Mouse (Mus musculus) megakaryocyte progenitor cell, adult 5-6 weeks (primary cell): ENCODE measurements at regions not wholly inside any gene's neighbourhood (a gene's known extent, or its start where the extent isn't known, plus 50 kb on each side); places are given as distances from the start of the nearest gene placed in this dataset.

ENCODE experiments used
- ATAC-seq: replicated peaks from 2 replicates; pipeline ENCODE4 v1.8.0; 2016; ENCODE audit warnings: mild to moderate bottlenecking, moderate TSS enrichment, inconsistent platforms; ENCODE audit not compliant: poor library complexity

DNA sequence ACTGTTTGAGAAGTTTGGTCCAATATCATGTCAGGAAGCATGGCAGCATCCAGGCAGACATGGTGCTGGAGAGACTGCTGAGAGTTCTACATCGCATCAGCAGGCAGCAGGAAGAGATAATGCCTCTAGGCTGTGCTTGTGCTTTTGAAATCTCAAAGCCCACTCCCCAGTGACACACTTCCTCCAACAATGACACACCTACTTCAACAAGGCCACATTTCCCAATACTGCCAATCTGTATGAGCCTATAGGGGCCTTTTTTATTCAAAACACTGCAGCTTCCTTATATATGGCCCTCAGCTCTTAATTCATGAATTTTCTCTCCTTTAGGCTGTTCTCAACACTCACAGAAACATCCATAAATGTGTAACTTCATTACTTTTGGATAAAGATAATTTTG lies 97.4 kb upstream of the Inhba start:
- peak; percentile 52 for ATAC-seq

DNA sequence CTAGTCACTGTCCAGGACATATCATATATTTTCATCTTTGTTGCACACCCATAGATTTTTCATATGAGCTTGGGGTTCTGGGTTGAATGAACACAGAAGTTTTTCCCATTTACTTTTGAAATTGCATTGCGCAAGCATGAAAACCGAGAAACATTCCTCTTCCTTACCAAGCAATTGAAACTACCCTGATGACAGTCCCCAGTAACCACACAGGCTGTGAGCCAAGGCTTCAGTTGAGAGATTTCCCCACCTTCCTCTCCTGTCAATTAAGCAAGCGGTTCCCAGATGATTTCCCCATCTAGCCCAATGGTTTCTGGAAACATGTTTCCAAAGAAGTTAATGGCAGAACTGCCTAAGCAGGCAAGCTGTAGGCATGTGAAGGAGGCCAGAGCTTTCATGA lies 81.8 kb upstream of the Inhba start:
- peak; percentile 91 for ATAC-seq

DNA sequence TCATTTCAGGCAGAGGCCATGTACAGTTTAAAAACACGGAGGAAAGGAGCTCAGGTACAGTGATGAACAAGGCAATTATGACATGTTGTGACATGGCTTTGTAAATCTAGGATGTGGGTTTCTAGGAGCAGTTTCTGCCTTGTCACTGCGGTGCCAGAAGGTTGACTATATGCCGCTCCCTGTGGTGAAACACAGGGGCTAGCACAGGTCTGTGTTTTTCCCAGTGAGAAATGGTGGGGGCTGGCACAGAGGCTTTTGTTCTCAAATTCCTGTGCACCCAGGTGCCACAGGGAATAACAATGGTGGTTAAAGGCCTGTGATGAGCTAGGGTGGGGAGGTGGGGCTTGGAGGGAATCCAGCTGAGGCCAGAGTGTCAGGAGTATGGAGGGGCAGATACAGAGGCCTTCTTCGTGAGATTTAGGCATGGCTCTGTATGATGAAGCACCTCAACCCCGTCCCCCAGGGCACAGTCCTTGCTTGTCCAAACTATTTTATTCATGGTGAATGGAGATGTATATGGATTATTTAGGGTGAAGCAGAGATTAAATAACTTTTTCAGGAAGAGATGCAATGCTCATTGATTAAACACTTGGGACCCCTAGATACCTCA lies 80.0 kb upstream of the Inhba start:
- peak; percentile 78 for ATAC-seq

DNA sequence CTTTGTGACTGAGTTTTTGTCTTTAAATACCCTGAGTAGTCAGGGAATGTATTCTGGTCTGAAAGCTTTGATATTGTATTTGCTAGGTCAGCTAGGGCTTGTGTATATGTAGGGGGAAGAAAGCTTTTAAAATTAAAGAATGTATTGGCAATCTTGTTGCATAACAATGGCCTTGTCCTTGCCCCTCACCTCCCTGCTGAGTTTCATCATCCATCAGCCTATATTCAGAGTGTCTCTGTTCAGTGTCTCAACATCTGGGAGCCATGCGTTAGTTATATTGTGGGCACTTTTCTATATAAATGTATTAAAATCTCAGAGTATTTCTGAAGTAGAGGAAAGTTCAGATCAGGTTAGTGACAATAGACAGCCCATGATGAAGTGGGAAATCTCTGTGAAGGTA lies 76.0 kb upstream of the Inhba start:
- peak; percentile 56 for ATAC-seq

DNA sequence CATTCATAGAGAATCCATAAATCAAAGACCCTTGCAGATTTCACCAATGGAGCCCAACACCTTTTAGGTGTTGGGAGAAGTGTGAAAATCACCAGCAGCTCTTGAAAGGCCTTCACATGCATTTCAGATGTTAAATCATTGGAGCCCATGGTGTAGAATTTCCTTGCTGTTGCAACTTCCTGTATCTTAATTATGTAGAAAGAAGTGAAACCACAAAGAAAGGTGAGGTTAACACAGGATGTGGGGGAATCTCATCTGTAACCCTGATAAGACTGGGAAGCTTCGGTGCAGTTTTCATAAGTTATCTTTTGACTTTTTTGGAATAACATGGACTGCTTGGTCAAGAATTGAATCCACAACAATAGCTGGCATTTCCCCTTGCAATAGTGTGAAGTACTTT lies 75.5 kb upstream of the Inhba start:
- ATAC-seq: peak; percentile 77

DNA sequence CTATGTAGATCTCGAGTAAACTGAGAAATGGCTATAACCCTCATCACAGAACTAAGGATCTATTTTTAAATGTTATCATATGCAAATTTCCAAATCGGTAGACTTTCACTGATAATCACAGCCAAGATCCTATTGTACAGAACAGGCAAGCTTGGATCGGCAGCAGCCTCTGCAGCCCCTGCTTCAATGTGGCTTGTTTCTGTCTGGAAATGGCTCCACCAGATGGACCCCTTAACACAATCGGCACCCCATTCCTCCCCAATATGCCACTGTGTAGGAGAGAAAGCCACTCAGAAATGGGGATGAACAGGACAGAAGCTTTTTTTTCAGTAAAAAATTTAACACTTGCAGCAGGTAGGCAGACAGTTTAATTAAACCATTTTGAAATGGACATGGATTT lies 61.5 kb upstream of the Inhba start:
- ATAC-seq: no peak

DNA sequence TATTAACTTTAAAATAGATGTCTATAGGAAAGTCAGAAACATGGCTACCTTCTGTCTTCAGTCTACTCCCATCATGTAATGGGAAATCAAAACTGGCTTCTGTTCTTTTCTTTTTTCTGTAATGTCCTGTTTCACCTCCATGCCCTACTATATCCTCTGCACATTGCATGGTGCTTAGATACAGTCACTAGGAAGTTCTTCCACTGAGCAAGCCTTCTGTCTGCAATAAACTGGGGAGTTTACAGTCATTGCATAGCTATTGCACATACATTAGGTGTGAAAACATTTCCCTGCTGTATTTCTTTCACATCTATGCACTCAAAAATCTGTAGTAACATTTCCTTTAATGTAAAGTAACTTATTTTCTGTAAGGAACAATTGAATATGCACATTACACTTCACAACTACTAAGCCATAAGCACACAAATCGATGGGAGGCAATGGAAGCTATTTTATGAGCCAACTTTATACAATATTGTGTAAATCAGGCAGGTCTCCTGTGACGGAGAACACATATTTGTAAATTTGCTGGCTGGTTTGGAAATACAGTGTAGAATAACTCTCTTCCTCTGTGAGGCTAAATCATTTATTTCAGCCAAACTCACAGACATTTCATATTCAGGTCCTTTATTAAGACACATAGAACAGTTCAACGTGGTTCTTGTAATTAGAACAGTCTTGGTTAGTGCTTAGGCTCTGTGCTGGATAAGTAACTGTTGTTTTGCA lies 60.6 kb upstream of the Inhba start:
- ATAC-seq: peak; percentile 52
